11 mouse cellular contexts compared by ENCODE assay signal in genomic region chr6:147099458-147100277, GRCm38 (mm10). TPM values are rescaled to one million over a fixed set of nuclear protein-coding genes. Genes with fewer than 3 reads are reported as not detected.
DNase-seq lines count a peak whose midpoint lies in the region; ATAC-seq and TF ChIP-seq lines count a peak whose summit lies in the region.
"Had no signal": no experiment of that assay in that cellular context is flagged by ENCODE, and none has a peak within 500 bp of the region (broad histone marks: within the 10 kb centered on the region; RNA-seq: fewer than 3 reads in every experiment).

No protein-coding gene starts in this region.

- TF ChIP-seq CTCF in stomach, postnatal 0 days (IDR thresholded peaks at IDR 0.05; ENCODE audit: low read depth) = no peak
- no peak for TF ChIP-seq CTCF in forebrain, postnatal 0 days (IDR thresholded peaks at IDR 0.05; ENCODE audit: low read depth)

- no peak for TF ChIP-seq EP300 in stomach, postnatal 0 days (optimal IDR thresholded peaks at IDR 0.05)

- H3K4me1 ChIP-seq in intestine, embryonic 15.5 days (replicated peaks) = peaks cover 10% of the 10 kb centered on the region; the same call in 1 of the 2 replicates
- H3K4me1 ChIP-seq in megakaryocyte, embryonic 14.5 days = peaks cover 57% of the 10 kb centered on the region
- H3K4me1 ChIP-seq in stomach, postnatal 0 days (replicated peaks; ENCODE audit: control insufficient read depth, insufficient read depth) = no peaks in the 10 kb centered on the region
- H3K4me1 ChIP-seq in forebrain, postnatal 0 days (ENCODE audit: insufficient read depth) = peaks cover 3% of the 10 kb centered on the region; the same call in 1 of the 2 replicates

- 57% methylated on average over 19 of the region's 19 CpGs for WGBS in intestine, embryonic 15.5 days
- WGBS in stomach, postnatal 0 days = 57% methylated on average over 19 of the region's 19 CpGs
- WGBS in forebrain, postnatal 0 days = 83% methylated on average over 19 of the region's 19 CpGs

- no peak overlapping the region for H3K4me3 ChIP-seq in intestine, embryonic 15.5 days (replicated peaks)
- peak overlapping the region; percentile 51 for H3K4me3 ChIP-seq in megakaryocyte, embryonic 14.5 days (replicated peaks)
- no peak overlapping the region for H3K4me3 ChIP-seq in stomach, postnatal 0 days (ENCODE audit: low read depth, low read length)
- H3K4me3 ChIP-seq in forebrain, postnatal 0 days (ENCODE audit: low read depth, low read length) = no peak overlapping the region
- H3K4me3 ChIP-seq: stomach, embryonic 15.5 days had no signal

- no peak overlapping the region for H3K27ac ChIP-seq in intestine, embryonic 15.5 days
- H3K27ac ChIP-seq in stomach, postnatal 0 days (replicated peaks) = no peak overlapping the region
- no peak overlapping the region for H3K27ac ChIP-seq in forebrain, postnatal 0 days (ENCODE audit: low read depth, low read length)
- H3K27ac ChIP-seq: stomach, embryonic 15.5 days had no signal

- no peak overlapping the region for H3K9ac ChIP-seq in intestine, embryonic 15.5 days
- no peak overlapping the region for H3K9ac ChIP-seq in stomach, postnatal 0 days (ENCODE audit: low read length)
- H3K9ac ChIP-seq in forebrain, postnatal 0 days = no peak overlapping the region
- H3K9ac ChIP-seq: lung, embryonic 14.5 days; stomach, embryonic 15.5 days had no signal

- H3K9me3 ChIP-seq in intestine, embryonic 15.5 days = no peaks in the 10 kb centered on the region
- no peaks in the 10 kb centered on the region for H3K9me3 ChIP-seq in megakaryocyte, embryonic 14.5 days
- no peaks in the 10 kb centered on the region for H3K9me3 ChIP-seq in stomach, postnatal 0 days (ENCODE audit: control insufficient read depth, low read length)
- H3K9me3 ChIP-seq in forebrain, postnatal 0 days (ENCODE audit: low read length) = no peaks in the 10 kb centered on the region
- H3K9me3 ChIP-seq: stomach, embryonic 15.5 days had no signal

- H3K4me2 ChIP-seq in intestine, embryonic 15.5 days (replicated peaks) = no peak overlapping the region
- no peak overlapping the region for H3K4me2 ChIP-seq in stomach, postnatal 0 days (replicated peaks; ENCODE audit: low read depth)
- H3K4me2 ChIP-seq in forebrain, postnatal 0 days (ENCODE audit: low read depth) = no peak overlapping the region
- H3K4me2 ChIP-seq: lung, embryonic 14.5 days; stomach, embryonic 15.5 days had no signal

- H3K27me3 ChIP-seq in intestine, embryonic 15.5 days (replicated peaks) = no peaks in the 10 kb centered on the region
- no peaks in the 10 kb centered on the region for H3K27me3 ChIP-seq in megakaryocyte, embryonic 14.5 days (replicated peaks)
- no peaks in the 10 kb centered on the region for H3K27me3 ChIP-seq in stomach, postnatal 0 days (ENCODE audit: control insufficient read depth, insufficient read depth, low read length)
- H3K27me3 ChIP-seq in forebrain, postnatal 0 days (ENCODE audit: insufficient read depth, low read length) = no peaks in the 10 kb centered on the region
- H3K27me3 ChIP-seq: stomach, embryonic 15.5 days had no signal

- H3K36me3 ChIP-seq in intestine, embryonic 15.5 days = peaks cover 8% of the 10 kb centered on the region; the same call in 1 of the 2 replicates
- peaks cover 91% of the 10 kb centered on the region for H3K36me3 ChIP-seq in megakaryocyte, embryonic 14.5 days (replicated peaks; ENCODE audit: low read length)
- H3K36me3 ChIP-seq in stomach, postnatal 0 days (ENCODE audit: control insufficient read depth, insufficient read depth, low read length) = peaks cover 4% of the 10 kb centered on the region; the same call in 1 of the 2 replicates
- H3K36me3 ChIP-seq in forebrain, postnatal 0 days (ENCODE audit: insufficient read depth) = peaks cover 13% of the 10 kb centered on the region

- DNase-seq in lung, postnatal 36 days = peak; percentile 32
- DNase-seq in lung, postnatal 14 days = no peak
- DNase-seq in thymus, postnatal 4 days = peak; percentile 68
- DNase-seq in urinary bladder, postnatal 4 days (ENCODE audit: low spot score in 2 of 2) = no peak
- DNase-seq in stomach, postnatal 0 days (ENCODE audit: low spot score) = no peak
- no peak for DNase-seq in forebrain, postnatal 0 days
- DNase-seq: cerebellum, postnatal 36 days; lung, embryonic 14.5 days had no signal

- peak; percentile 54; the same call in 1 of the 2 replicates for ATAC-seq in intestine, embryonic 15.5 days
- ATAC-seq in stomach, postnatal 0 days (ENCODE audit: low FRiP score, low TSS enrichment) = no peak
- ATAC-seq in forebrain, postnatal 0 days = no peak

RNA-seq across cellular contexts. Expression of gene Klhl42, which starts 8.5 kb away (rescaled TPM):
- 7.3 and 7.6 TPM in 2 replicates for polyA plus RNA-seq in intestine, embryonic 15.5 days (2015; fragmentation: Nextera tagmentation; extraction: Ambion mirVana)
- polyA plus RNA-seq in megakaryocyte, embryonic 14.5 days (2012; ENCODE audit: insufficient read depth, low replicate concordance) = 1.7 and 2.7 TPM in 2 replicates
- 4.0 and 4.5 TPM in 2 replicates for polyA plus RNA-seq in stomach, postnatal 0 days (2015; fragmentation: Nextera tagmentation; extraction: Ambion mirVana)
- 23.9 and 27.8 TPM in 2 replicates for total RNA-seq in forebrain, postnatal 0 days (2014; rRNA removed)
- 4.7 and 6.0 TPM in 2 replicates for polyA plus RNA-seq in forebrain, postnatal 0 days (2015; fragmentation: Nextera tagmentation; extraction: Ambion mirVana)

RNA-seq across cellular contexts. Expression of gene Mansc4, which starts 12.8 kb away (rescaled TPM):
- 2.0 and 2.4 TPM in 2 replicates for polyA plus RNA-seq in intestine, embryonic 15.5 days (2015; fragmentation: Nextera tagmentation; extraction: Ambion mirVana)
- polyA plus RNA-seq in megakaryocyte, embryonic 14.5 days (2012; ENCODE audit: insufficient read depth, low replicate concordance) = not detected in 2 replicates
- 2.4 and 3.2 TPM in 2 replicates for polyA plus RNA-seq in stomach, postnatal 0 days (2015; fragmentation: Nextera tagmentation; extraction: Ambion mirVana)
- total RNA-seq in forebrain, postnatal 0 days (2014; rRNA removed) = 1.0 and 1.6 TPM in 2 replicates
- polyA plus RNA-seq in forebrain, postnatal 0 days (2015; fragmentation: Nextera tagmentation; extraction: Ambion mirVana) = 0.79 and 1.6 TPM in 2 replicates

RNA-seq across cellular contexts. Expression of gene Mrps35, which starts 57.1 kb away (rescaled TPM):
- polyA plus RNA-seq in intestine, embryonic 15.5 days (2015; fragmentation: Nextera tagmentation; extraction: Ambion mirVana) = 149 and 153 TPM in 2 replicates
- 2.7 and 7.0 TPM in 2 replicates for polyA plus RNA-seq in megakaryocyte, embryonic 14.5 days (2012; ENCODE audit: insufficient read depth, low replicate concordance)
- 101 and 107 TPM in 2 replicates for polyA plus RNA-seq in stomach, postnatal 0 days (2015; fragmentation: Nextera tagmentation; extraction: Ambion mirVana)
- total RNA-seq in forebrain, postnatal 0 days (2014; rRNA removed) = 12.6 and 20.3 TPM in 2 replicates
- polyA plus RNA-seq in forebrain, postnatal 0 days (2015; fragmentation: Nextera tagmentation; extraction: Ambion mirVana) = 82.6 and 83.2 TPM in 2 replicates

Comparison
In these comparisons a context has a peak if more than half of its experiments do, and no peak if none do; other contexts are left out.
1. DNase-seq: peak in lung, postnatal 36 days (single experiment) and thymus, postnatal 4 days (single experiment); none in lung, postnatal 14 days (single experiment), urinary bladder, postnatal 4 days (0 of 2), stomach, postnatal 0 days (single experiment) and forebrain, postnatal 0 days (single experiment).
2. RNA of gene Mrps35, which starts 57.1 kb away (polyA plus RNA-seq): 149 to 153 TPM in intestine, embryonic 15.5 days, 101 to 107 TPM in stomach, postnatal 0 days and 82.6 to 83.2 TPM in forebrain, postnatal 0 days; 2.7 to 7.0 TPM in megakaryocyte, embryonic 14.5 days; every median in the first group is over 10 times any median in the second.